ENCODE assay signal across 27 mouse cellular contexts in genomic region chr13:79053428-79053827, GRCm38 (mm10).
"Had no signal": no experiment of that assay in that cellular context is flagged by ENCODE, and none has a peak within 500 bp of the region (broad histone marks: within the 10 kb centered on the region; RNA-seq: fewer than 3 reads in every experiment).

No protein-coding gene starts in this region.

- H3K9me3 ChIP-seq: embryonic facial prominence, embryonic 10.5 days; embryonic facial prominence, embryonic 12.5 days; embryonic facial prominence, embryonic 13.5 days; embryonic facial prominence, embryonic 15.5 days; forebrain, embryonic 10.5 days; forebrain, embryonic 12.5 days; forebrain, embryonic 13.5 days; forebrain, embryonic 15.5 days had no signal

- DNase-seq: cerebellum, adult 9-10 months; cerebellum, adult 9-11 months; cerebellum, postnatal 10 days; cerebellum, postnatal 14 days; cerebellum, postnatal 25 days; cerebellum, postnatal 36 days; embryo, embryonic 11 days; forebrain, postnatal 0 days; gastrocnemius, adult 2 months; gastrocnemius, postnatal 10 days; gastrocnemius, postnatal 14 days; gastrocnemius, postnatal 25 days; gastrocnemius, postnatal 36 days; heart, adult 11 months; heart, adult 18-20 months; heart, adult 2 months had no signal

- H3K27me3 ChIP-seq: embryonic facial prominence, embryonic 12.5 days; embryonic facial prominence, embryonic 13.5 days; embryonic facial prominence, embryonic 15.5 days; forebrain, embryonic 12.5 days; forebrain, embryonic 13.5 days; forebrain, embryonic 15.5 days had no signal

- H3K9ac ChIP-seq: embryonic facial prominence, embryonic 12.5 days; embryonic facial prominence, embryonic 13.5 days; embryonic facial prominence, embryonic 15.5 days; forebrain, embryonic 12.5 days; forebrain, embryonic 13.5 days; forebrain, embryonic 15.5 days; forebrain, postnatal 0 days had no signal

- H3K4me1 ChIP-seq: embryonic facial prominence, embryonic 12.5 days; embryonic facial prominence, embryonic 13.5 days; embryonic facial prominence, embryonic 15.5 days; forebrain, embryonic 10.5 days; forebrain, embryonic 12.5 days; forebrain, embryonic 13.5 days; forebrain, embryonic 15.5 days had no signal

- ATAC-seq: forebrain, embryonic 13.5 days; forebrain, embryonic 14.5 days; forebrain, embryonic 15.5 days; forebrain, embryonic 16.5 days; forebrain, postnatal 0 days had no signal

- H3K27ac ChIP-seq: embryonic facial prominence, embryonic 10.5 days; embryonic facial prominence, embryonic 12.5 days; embryonic facial prominence, embryonic 13.5 days; embryonic facial prominence, embryonic 15.5 days; forebrain, embryonic 10.5 days; forebrain, embryonic 12.5 days; forebrain, embryonic 13.5 days; forebrain, embryonic 15.5 days; gastrocnemius, adult 2 months; heart, adult 2 months had no signal

- H3K36me3 ChIP-seq: embryonic facial prominence, embryonic 10.5 days; embryonic facial prominence, embryonic 12.5 days; embryonic facial prominence, embryonic 13.5 days; embryonic facial prominence, embryonic 15.5 days; forebrain, embryonic 10.5 days; forebrain, embryonic 12.5 days; forebrain, embryonic 15.5 days had no signal

- H3K4me2 ChIP-seq: embryonic facial prominence, embryonic 12.5 days; embryonic facial prominence, embryonic 13.5 days; embryonic facial prominence, embryonic 15.5 days; forebrain, embryonic 12.5 days; forebrain, embryonic 13.5 days; forebrain, embryonic 15.5 days had no signal

- H3K4me3 ChIP-seq: embryonic facial prominence, embryonic 10.5 days; embryonic facial prominence, embryonic 12.5 days; embryonic facial prominence, embryonic 13.5 days; embryonic facial prominence, embryonic 15.5 days; erythroblast, embryonic 14.5 days; forebrain, embryonic 10.5 days; forebrain, embryonic 12.5 days; forebrain, embryonic 13.5 days; forebrain, embryonic 15.5 days; gastrocnemius, adult 2 months; heart, adult 2 months had no signal
